Mouse (Mus musculus) layer of hippocampus, postnatal 14 days (tissue): ENCODE results near the gene Apoc2. TPM values are rescaled to one million over a fixed set of nuclear protein-coding genes. Genes with fewer than 3 reads are reported as not detected.

Source experiments
- DNase-seq, 2 experiments: peaks; one replicate each; pipeline ENCODE4 v3.0.0; 2021 to 2022; ENCODE audit warnings: low spot score in 2 of 2, mixed read lengths in 1 of 2
- total RNA-seq, 2 experiments: library from RNA; stranded (reverse); gene quantifications; 2 replicates each; pipeline ENCODE4 v1.2.3; 2021

Gene Apoc2
- total RNA-seq, 2 experiments from 2014 or later, result not detected

- no peak for DNase-seq
Measured at GRCm38 (mm10) chr7:19680702-19681101, 3.0 kb upstream of the Apoc2 start.

- DNase-seq, result no peak
Measured at GRCm38 (mm10) chr7:19678901-19679300, 1.2 kb upstream of the Apoc2 start.

GRCm38 (mm10) chr7:19676662-19677061 is 1.1 kb downstream of the Apoc2 start:
- no peak for DNase-seq

DNA sequence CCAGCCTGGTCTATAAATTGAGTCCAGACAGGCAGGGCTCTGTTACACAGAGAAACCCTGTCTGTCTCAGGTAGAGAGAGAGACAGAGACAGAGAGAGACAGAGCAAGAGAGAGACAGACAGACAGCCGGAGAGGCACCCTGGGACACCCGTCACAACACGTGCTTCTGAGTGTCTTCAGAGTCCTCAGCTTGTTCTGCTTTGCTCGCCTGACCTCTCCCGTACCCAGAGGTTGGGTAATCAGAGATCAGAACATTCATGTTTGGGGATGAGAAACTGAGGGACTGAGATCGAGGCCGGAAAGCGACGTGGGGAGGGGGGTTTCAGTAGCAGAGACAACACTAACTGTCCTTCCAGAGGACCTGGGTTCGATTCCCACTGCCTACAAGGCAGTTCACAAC is 1.9 kb downstream of the Apoc2 start:
- DNase-seq, result no peak

- no peak for DNase-seq
Measured at GRCm38 (mm10) chr7:19673083-19673699, 4.5 kb downstream of the Apoc2 start.

DNA sequence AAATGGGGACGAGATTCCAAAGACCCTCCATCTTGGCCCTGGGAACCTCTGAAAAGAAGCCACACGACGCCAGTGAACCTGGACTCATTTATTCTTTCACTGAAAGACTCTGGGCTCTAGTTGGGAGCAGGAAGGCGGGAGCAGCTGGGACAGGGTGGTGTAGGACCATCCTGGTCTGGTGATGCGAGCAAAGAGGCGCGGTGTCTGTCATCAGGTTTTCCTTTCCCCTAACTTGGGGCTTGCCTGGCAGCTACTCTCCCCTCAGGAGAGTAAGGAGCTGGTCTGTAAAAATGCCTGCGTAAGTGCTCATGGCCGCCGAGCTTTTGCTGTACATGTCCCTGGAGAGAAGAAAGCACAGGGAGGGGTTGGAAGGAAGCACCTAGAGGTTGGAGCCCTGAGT is 6.2 kb downstream of the Apoc2 start:
- DNase-seq, result no peak

- DNase-seq, result peak; percentile 92 to 97
Measured at GRCm38 (mm10) chr7:19668947-19669721, 8.6 kb downstream of the Apoc2 start.

DNA sequence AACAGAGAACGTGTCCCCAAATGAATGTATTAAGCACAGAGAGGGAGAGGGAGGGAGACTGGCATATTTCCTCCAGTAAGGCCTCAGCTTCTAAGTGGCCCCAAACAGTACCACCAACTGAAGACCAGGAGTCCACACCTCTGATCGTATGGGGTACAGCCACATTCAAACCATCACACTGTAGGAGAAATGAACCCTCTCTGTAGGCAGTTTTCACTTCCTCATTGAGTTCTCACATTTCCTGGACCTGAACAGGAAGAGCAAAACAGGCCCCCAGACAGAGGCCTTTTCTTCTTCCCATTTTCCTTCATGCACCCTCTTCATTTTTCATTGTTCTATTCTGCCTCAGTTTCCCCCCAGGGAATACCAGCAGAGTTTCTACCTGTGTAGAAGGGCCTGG is 10.3 kb downstream of the Apoc2 start:
- no peak for DNase-seq

DNA sequence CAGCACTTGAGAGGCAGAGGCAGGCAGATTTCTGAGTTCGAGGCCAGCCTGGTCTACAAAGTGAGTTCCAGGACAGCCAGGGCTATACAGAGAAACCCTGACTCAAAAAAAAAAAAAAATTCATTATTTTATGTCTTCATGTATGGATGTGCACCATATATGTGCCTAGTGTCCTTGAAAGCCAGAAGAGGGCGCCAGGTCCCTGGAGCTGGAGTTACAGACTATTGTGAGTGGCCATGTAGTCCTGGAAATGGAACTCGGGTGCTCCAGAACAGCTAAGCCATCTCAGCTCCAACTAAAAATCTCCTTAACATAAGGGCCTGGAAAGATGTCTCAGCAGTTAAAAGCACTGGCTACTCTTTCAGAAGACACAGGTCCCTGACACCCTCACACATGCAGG is 11.0 kb downstream of the Apoc2 start:
- DNase-seq, result no peak

- DNase-seq, result peak; percentile 98 to 99
Measured at GRCm38 (mm10) chr7:19664955-19665841, 12.5 kb downstream of the Apoc2 start, which contains the start of gene Clptm1. TSS of gene Clptm1 (minus strand) at chr7:19665033.

GRCm38 (mm10) chr7:19664455-19664954 is 13.2 kb downstream of the Apoc2 start:
- no peak for DNase-seq

GRCm38 (mm10) chr7:19663940-19664339 is 13.8 kb downstream of the Apoc2 start:
- no peak for DNase-seq

- no peak for DNase-seq
Measured at GRCm38 (mm10) chr7:19652614-19653013, 25.1 kb downstream of the Apoc2 start.

DNA sequence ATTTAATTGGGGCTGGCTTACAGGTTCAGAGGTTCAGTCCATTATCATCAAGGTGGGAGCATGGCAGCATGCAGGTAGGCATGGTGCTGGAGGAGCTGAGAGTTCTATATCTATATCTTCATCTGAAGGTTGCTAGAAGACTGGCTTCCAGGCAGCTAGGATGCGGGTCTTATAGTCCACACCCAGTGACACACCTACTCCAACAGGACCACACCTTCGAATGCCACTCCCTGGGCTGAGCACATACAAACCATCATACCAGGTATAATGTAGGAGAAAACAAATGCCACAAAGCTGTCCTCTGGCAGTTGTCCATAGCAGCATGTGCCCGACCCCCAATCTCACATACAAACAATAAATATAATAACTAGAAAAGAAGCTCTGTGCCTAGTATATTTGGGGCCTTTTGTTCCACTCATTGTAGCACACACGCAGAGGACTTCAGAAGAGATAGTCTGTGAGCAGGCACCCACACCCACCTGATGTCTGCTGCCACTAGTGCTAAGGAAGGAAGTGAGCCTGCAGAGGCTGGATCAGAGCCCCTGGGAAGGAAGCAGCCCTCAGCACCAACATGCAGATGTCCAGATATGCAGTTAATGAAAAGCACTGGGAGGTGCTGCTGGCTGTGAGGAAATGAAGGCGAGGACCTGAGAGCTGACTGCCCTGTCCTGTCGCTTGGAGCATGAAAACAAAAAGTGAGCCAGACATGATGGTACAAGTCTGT is 26.5 kb downstream of the Apoc2 start:
- no peak for DNase-seq

GRCm38 (mm10) chr7:19641223-19641622 is 36.5 kb downstream of the Apoc2 start:
- no peak for DNase-seq

DNA sequence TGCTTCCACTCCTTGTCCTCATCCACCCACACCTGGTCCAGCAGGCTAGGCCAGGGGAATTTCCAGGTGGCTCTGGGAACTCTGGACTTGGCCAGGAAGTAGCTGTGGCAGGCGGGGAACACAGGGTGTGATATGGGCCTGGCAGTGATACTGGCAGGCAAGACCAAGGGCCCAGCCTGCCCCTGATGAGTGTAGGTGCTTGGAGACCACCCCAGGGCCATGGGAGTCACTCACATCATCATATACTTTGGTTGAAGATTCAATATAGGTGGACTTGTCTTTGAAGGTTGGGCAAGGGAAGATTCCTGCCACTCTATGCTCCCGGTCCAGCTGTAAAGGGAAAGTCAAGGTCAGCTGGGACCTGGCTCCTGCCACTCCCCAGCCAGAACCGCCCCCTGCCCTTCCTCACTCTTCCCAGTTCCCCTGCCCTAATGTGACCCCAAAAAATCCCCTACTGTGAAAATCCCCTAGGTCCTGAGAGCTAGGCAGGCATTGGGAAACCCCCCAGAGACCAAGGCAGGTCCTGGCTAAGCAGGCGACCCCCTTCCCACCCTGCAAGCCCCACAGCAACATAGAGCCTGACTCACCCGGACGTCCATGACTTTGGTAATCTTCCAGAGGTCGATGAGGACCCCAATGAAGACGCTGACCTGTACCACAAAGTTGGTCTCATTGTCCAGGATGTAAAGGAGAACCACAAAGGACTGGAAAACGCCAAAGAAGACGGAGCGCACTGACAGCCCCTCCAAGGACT is 42.5 kb downstream of the Apoc2 start:
- DNase-seq, result no peak

- no peak for DNase-seq
Measured at GRCm38 (mm10) chr7:19634591-19634990, 43.1 kb downstream of the Apoc2 start.

DNA sequence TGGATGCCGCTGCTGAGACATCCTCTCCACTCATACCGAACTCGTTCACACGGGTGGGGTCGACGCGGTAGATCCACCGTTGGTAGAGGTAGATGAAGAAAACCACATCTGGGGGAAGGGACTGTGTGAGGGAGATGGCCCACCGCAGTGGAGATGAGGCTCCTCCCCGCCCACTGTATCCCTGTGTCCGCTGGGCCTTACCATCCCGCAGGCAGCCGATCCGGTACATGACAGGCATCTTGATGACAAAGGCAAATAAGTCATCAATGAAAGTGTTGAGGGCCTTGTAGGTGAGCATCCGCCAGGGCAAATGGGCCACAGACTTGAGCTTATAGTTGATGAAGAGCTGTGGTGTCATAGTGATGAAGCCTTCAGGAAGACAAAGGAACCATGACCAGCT is 43.9 kb downstream of the Apoc2 start:
- DNase-seq, result no peak

- DNase-seq, result no peak
Measured at GRCm38 (mm10) chr7:19633197-19633596, 44.5 kb downstream of the Apoc2 start.

- DNase-seq, result no peak
Measured at GRCm38 (mm10) chr7:19632720-19633119, 45.0 kb downstream of the Apoc2 start.
